Mouse (Mus musculus): Measurements from ENCODE around the gene Cdh13.

Gene Cdh13

DNA sequence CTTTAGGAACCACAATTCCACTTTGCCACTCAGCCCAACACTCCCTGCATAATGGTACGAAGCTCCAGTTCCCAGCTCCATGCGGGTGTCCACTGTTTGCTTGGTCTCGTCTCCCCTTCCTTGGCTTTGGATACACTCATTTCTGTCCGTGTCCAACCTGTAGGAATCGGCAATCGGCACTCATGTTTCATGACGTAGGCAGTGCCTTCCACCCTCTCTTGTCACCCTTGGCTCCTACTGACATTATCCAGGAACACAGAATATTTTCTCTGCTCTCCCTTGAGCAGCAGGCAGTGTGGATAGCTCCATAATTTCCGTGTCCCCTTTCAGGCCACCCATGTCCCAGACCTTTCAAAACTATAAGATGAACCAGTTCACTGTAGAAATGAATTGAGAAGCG is 97.2 kb downstream of the Cdh13 start:
- no peak for DNase-seq (ENCODE audit: low spot score in 2 of 2)

DNA sequence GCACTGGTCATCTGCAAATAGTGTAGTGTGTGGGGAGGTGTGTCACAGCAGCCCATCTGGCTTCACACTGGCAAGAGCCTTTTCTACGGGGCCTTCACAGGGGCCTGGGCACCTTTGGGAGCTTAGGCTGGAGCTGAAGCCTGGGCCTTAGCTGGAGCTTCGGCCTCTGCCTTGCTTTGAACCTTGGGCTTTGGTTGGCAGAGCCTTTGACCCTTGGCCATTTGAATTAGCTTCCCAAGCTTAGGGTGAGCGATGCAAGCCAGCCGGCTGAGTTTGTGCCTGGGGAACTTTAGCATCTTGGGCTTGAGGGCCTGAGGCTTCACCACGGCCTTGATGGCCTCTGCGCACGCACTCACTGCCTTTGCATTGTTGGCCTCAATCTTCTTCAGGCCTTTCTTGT is 98.1 kb downstream of the Cdh13 start:
- DNase-seq (ENCODE audit: low spot score in 2 of 2), result no peak

DNA sequence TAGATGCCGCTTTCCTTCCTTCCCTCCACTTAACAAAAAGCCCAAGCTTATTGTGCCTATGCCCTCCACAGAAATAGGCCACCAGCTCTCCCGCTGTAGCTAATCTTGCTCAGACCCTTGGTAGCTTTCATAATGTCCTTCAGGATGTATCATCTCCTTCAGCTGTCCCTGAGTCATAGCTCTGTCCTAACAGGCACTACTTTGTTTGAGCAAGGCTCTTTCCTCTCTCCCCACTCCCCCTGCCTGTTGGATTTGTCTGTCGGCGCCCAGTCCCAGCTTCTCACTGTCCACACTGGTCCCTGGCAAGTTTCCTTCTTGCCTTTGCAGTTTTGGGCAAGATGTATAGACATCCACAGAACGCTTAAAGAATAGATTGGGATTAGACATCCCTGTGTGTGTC is 100.8 kb downstream of the Cdh13 start:
- DNase-seq (ENCODE audit: low spot score in 2 of 2), result no peak

DNA sequence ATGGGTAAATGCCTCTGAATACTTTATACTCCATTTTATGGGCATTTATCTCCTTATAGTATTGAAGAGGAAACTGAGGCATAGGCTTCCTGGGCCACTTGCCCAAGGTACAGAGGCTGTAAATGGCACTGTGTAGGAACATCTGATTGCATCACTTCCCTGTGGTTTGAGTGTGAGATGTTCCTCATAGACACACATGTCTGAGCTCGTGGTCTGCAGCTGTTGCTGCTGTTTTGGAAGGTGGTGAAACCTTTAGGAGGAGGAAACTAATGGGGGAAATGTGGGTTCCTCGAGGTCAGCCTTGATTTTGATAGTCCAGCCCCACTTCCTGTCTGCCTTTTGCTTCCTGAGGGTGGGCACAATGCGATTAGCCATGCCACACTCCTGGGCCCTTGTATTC is 105.9 kb downstream of the Cdh13 start:
- no peak for DNase-seq (ENCODE audit: low spot score in 2 of 2)

GRCm38 (mm10) chr8:118393909-118394650 is 110.5 kb downstream of the Cdh13 start:
- no peak for DNase-seq (ENCODE audit: low spot score in 2 of 2)

DNA sequence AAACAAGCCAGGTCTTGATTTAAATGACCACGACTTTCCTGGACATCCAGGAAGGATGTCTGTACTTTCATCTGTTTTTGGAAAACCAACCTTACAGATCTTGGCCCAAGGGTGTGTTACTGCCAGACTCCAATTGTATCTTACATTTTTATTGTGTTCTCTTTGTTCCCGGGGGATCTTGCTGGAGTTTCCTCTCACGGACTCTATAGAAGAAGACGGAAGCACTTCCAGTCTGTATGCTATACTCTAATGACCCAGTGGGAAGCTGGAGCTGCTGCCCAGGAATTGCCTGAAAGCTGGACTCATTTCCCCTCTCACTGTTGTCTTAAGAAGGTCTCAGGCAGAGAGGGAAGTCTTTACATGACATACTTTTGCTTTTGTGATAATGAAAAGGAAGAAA is 111.6 kb downstream of the Cdh13 start:
- DNase-seq (ENCODE audit: low spot score in 2 of 2), result no peak

GRCm38 (mm10) chr8:118404836-118405235 is 121.3 kb downstream of the Cdh13 start:
- no peak for DNase-seq (ENCODE audit: low spot score in 2 of 2)

DNA sequence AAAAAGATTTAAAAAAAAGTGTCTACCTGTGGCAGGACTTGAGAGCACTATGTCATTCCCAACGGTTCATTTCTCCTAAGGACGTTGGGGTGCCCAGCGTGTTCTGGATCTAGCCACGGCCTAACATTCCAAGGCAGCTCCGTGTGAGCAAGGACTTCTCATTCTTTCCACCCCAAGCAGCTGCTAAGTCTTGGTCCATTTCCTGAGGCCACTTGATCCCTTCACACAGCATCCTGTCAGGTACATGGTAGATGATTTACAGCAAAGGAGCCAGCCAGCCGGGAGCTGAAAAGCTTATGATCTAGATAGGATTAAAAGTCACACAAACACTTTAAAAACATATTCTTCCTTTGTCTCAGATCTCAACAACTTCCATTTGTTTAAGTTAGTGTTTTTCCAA is 123.8 kb downstream of the Cdh13 start:
- DNase-seq (ENCODE audit: low spot score in 2 of 2), result no peak

GRCm38 (mm10) chr8:118409396-118409795 is 125.9 kb downstream of the Cdh13 start:
- no peak for DNase-seq (ENCODE audit: low spot score in 2 of 2)

DNA sequence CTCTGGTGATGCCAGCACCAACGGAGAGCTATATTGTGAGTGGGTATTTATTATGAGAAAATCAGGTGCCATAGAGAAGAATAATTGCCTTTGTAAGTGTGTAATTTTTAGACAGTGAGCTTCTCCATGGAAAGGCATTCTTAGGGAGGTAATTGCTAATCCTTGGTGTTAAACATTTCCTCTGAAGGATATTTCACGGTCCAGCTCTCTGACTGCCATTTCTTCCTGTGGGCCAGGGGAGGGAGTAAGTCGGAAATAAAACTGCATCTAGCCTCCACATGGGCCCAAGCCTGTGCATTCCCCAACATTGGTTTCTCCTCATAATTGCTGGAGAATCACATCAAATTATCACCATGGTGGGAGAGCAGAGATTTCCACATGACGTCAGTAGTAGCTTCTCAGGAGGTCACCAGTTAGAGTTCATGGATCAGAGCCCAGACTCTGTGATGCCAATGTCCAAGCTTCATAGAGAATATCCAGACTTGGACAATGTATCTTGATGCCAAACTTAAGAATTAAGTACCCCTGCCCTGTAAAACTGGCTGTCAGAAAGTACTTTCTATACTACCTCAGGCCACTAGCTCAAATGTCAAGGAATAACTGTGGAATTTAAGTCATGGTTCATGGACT is 126.9 kb downstream of the Cdh13 start:
- no peak for DNase-seq (ENCODE audit: low spot score in 2 of 2)

DNA sequence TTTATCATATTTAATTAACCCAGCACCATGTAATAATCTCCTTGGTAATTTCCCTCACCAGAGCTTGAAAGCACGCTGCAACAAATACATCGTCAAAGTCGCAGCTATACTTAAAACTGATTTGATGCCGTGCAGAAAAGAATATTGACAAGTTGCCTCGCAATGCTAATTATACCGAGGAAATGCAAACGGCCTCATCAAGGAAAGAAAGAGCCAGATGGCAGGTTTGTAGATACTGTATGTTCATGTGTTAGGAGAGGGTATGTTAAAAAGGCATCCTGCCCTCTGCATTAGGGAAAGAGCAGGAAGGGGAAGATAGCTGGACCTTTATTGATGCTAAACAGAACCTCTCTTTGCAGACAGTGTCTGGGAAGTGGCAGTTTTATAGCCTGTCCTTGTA is 132.1 kb downstream of the Cdh13 start:
- DNase-seq (ENCODE audit: low spot score in 2 of 2), result no peak

DNA sequence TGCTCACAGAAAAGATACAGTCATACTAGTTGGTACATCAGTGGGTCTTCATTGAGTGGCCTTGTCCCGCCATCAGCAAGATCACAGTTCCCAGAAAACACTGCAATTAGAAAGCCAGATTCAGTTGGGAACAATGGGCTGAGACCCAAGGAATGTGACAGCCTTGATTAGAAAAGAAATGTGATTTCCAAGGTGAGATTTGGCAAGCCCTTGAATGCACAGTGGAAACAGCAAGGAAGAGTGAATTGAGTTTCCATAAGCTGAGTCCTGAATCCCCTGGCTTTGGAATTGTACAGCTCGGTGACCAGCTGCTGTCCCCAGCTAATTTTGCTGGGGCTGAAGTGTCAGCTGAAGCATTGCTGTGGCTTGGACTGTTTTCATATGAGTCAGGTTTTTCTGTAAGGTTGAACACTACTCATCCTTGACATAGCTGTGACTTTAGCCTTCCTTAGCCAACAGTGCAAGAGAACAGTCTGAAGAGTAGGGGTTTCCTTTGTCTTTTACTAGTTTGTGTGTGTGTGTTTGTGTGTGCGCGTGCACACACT is 133.3 kb downstream of the Cdh13 start:
- DNase-seq (ENCODE audit: low spot score in 2 of 2), result no peak

GRCm38 (mm10) chr8:118422624-118423023 is 139.1 kb downstream of the Cdh13 start:
- DNase-seq (ENCODE audit: low spot score in 2 of 2), result no peak

DNA sequence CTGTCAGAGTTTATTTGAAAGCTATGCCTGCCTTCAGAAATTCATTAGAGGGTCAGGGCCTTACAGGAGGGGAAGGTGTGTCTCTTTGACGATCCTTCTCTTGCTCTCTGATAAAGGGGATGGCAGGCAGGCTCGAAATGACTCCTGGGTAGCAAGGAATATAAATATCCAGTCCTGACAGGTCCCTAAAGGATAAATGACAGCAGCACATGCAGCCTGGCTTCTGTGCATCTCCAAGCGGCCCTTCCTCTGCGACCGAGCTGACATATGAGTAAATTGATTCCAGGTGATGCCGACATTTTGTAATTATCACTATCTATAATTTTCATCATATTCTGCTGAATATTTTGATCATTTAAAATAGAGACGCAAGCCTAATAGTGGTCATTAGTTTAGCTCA is 145.4 kb downstream of the Cdh13 start:
- no peak for DNase-seq (ENCODE audit: low spot score in 2 of 2)

GRCm38 (mm10) chr8:118431731-118432440 is 148.4 kb downstream of the Cdh13 start:
- no peak for DNase-seq (ENCODE audit: low spot score in 2 of 2)

DNA sequence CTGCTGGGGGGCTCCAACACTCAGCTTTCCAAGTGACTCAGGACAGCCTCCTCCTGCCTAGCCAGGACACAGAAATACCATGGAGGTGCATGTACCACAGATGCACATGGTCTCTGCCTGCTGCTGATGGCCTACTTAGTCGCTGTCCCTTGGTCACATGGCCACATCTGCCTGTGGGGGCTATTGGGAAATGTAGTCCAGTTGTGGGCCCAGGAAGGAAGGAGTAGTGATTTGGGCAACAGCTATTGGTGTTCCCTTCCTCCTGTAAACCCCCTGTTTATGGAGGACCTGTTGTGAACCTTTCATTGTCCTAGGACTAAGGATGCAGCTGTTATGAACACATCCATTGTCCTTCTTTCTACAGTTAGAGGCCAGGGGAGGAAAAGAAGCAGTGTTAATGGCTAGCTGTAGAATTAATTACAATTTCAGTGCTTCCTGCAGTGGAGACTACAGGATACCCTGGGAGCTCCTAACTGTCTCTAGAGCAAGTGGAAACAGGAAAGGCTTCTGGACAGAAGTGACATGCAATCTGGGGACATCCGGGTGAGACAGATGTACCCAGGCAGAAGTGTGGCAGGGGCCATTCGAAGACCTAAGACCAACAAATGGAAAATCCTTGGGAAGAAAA is 150.1 kb downstream of the Cdh13 start:
- DNase-seq (ENCODE audit: low spot score in 2 of 2), result no peak

GRCm38 (mm10) chr8:118436751-118437150 is 153.2 kb downstream of the Cdh13 start:
- DNase-seq (ENCODE audit: low spot score in 2 of 2), result no peak

DNA sequence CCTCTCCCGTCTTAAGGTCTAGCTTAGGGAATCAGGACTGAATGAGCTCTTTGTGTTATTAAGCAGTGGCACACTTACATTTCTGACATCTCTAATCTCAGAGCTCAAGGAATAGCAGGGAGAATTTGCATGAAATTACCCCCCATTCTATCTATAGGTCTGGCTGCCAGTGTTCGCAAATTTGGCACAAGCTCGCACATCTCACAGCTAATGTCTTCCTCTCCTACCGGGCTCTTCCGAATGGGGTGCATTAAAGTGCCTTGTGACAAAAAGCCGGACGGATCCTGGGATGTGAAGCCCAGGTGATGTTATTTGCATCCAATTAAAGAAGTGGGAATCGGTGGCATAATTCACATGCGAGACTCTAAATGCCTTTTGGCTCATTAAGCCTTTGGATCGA is 153.6 kb downstream of the Cdh13 start:
- no peak for DNase-seq (ENCODE audit: low spot score in 2 of 2)

GRCm38 (mm10) chr8:118437874-118438273 is 154.3 kb downstream of the Cdh13 start:
- DNase-seq (ENCODE audit: low spot score in 2 of 2), result no peak

DNA sequence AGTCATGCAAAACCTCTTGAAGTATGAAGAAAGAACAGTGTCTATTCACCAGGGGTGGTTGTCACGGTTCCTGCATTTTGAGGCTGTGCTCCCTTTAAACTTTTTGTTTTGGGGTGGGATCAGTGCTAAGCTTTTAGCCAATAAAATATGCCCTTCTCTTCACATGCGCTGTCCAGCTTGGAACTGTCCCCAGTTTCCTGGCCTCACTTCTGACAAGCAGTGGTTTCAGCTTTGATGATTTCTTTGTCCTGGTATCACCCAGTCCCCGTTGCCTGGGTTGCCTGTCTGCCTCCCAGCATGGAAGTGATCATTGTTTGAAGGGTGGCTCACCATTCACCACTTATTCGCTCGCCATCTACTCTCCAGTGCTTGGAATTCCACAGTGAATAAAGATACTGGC is 156.3 kb downstream of the Cdh13 start:
- DNase-seq (ENCODE audit: low spot score in 2 of 2), result no peak

DNA sequence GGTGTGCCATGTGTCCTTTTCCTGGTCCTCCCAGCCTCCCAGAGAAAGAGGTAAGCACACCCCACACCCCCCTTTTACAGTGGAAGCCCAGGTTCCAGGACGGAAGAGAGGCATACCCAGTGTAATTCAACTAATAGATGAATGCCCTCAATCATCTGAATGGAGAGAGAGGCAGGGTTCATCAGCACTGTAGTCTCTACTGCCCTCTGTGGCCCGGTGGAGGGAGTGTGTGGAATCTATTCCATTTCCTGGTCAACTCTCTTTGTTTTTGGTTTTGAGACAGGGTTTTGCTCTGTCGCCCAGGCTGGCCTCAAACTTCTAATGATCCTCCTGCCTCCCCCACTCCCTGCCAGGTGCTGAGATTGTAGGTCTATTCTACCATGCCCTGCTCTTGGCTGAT is 159.8 kb downstream of the Cdh13 start:
- DNase-seq (ENCODE audit: low spot score in 2 of 2), result no peak

DNA sequence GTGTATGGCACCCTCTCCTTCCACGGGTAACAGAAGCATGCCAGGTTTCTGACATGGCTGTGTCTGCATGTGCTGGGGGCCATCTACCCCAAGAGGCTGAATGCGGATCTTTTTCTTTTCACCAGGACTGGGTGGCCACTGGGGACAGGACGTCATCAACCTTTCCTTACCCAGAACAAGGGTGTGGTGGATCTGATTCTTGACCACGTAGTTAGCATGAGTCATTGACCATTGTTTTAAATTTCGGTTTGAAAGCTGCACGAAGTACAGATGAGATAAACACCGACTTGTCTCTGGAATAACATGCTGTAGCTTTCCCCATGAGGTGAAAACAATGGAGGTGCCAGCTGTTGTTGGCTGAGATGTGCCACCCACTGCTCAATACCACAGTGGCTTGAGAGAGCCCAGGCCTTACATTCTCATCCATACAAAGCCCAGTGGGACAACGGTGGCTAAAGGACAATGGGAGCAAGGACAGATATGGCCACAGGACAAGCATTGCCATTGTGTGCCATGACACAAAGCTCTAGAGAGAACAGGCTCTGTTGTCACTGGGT is 161.2 kb downstream of the Cdh13 start:
- no peak for DNase-seq (ENCODE audit: low spot score in 2 of 2)
